Mouse (Mus musculus): ENCODE results near the gene Gm10282. TPM values are rescaled to one million over a fixed set of nuclear protein-coding genes. Genes with fewer than 3 reads are reported as not detected.

Gene Gm10282
- polyA plus RNA-seq, 1 experiment from 2014 or later = 30.4 TPM

DNA sequence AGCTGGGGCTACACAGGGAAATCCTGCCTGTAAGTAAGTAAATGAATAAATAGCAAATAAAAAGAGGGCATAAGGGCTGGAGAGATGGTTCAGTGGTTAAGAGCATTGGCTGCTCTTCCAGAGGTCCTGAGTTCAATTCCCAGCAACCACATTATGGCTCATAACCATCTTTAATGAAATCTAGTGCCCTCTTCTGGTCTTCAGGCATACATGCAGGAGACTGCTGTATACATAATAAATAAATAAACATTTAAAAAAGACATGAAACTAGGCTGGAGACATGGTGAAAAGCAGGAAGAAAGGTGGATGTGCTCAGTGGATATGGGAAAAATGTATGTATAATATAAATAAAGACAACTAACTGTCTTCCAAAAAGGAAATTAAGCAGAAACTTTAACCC, 11.8 kb downstream of the Gm10282 start:
- no peak overlapping the region for H3K4me2 ChIP-seq (ENCODE audit: low read depth, low read length)
- H3K9me3 ChIP-seq (replicated peaks; ENCODE audit: control insufficient read depth, low read length) = peaks cover 5% of the 10 kb centered on the region; the same call in 1 of the 2 replicates
- H3K27me3 ChIP-seq (ENCODE audit: control insufficient read depth, insufficient read depth, low read length) = no peaks in the 10 kb centered on the region
- H3K36me3 ChIP-seq (ENCODE audit: control insufficient read depth, insufficient read depth) = no peaks in the 10 kb centered on the region
- H3K27ac ChIP-seq (ENCODE audit: low read length) = no peak overlapping the region
- no peak overlapping the region for H3K9ac ChIP-seq (ENCODE audit: low read length)
- no peak overlapping the region for H3K4me3 ChIP-seq (ENCODE audit: low read length)
- peaks cover 20% of the 10 kb centered on the region for H3K4me1 ChIP-seq (ENCODE audit: control insufficient read depth, insufficient read depth, low read length)
- no peak for ATAC-seq (replicated peaks; ENCODE audit: extremely low read depth, insufficient read depth, low FRiP score)

DNA sequence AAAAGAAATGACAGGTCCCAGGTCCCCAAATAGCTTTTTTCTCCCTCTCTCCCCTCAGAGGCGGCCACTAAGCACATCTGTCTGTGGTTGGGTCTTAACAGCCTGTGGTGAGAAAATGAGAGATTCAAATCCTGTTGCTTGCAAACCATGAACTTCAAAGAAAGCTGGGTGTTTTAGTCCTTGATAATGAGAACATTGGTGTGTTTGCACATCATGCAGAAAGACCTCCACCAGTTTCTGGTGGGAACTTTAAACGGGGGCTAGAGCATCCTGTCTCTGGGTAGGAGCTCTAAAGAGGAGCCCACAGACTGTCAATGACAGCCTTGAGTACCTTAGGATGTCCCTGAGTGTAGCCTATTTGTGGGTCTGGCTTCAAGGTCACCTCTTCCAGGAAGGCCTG, 14.0 kb downstream of the Gm10282 start:
- Histone ChIP-seq H3K27me3 (ENCODE audit: control insufficient read depth, insufficient read depth, low read length) (no peaks in the 10 kb centered on the region), H3K9me3 (replicated peaks; ENCODE audit: control insufficient read depth, low read length) (peaks cover 5% of the 10 kb centered on the region; the same call in 1 of the 2 replicates), H3K4me1 (ENCODE audit: control insufficient read depth, insufficient read depth, low read length) (peaks cover 15% of the 10 kb centered on the region), H3K9ac (ENCODE audit: low read length) (no peak overlapping the region), H3K36me3 (ENCODE audit: control insufficient read depth, insufficient read depth) (no peaks in the 10 kb centered on the region), H3K27ac (ENCODE audit: low read length) (no peak overlapping the region), H3K4me2 (ENCODE audit: low read depth, low read length) (no peak overlapping the region), H3K4me3 (ENCODE audit: low read length) (no peak overlapping the region)
- WGBS = 60% methylated on average over 2 of the region's 2 CpGs
- no peak for ATAC-seq (replicated peaks; ENCODE audit: extremely low read depth, insufficient read depth, low FRiP score)

DNA sequence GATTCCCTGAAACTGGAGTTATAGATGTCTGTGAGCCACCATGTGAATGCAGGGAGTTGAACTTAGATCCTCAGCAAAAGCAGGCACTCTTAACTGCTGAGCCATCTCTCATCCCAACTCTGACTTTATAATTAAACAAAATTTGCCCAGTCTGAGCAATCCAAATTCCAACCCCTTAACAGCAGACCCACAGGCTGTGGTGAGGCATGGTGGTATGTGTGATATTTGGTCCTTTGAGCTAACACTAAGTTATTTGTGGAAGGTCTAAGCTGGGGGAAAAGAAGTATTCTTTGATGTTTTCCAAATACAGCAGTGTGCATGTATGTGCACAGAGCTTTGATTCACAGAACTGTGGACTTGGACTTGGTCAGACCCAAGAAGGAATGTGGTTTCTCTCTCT, 16.0 kb downstream of the Gm10282 start:
- Histone ChIP-seq H3K27ac (ENCODE audit: low read length) (no peak overlapping the region), H3K27me3 (ENCODE audit: control insufficient read depth, insufficient read depth, low read length) (no peaks in the 10 kb centered on the region), H3K4me2 (ENCODE audit: low read depth, low read length) (no peak overlapping the region), H3K4me3 (ENCODE audit: low read length) (no peak overlapping the region), H3K36me3 (ENCODE audit: control insufficient read depth, insufficient read depth) (no peaks in the 10 kb centered on the region), H3K9ac (ENCODE audit: low read length) (no peak overlapping the region), H3K4me1 (ENCODE audit: control insufficient read depth, insufficient read depth, low read length) (no peaks in the 10 kb centered on the region; the same call in 1 of the 2 replicates), H3K9me3 (replicated peaks; ENCODE audit: control insufficient read depth, low read length) (peaks cover 5% of the 10 kb centered on the region; the same call in 1 of the 2 replicates)
- no peak for ATAC-seq (replicated peaks; ENCODE audit: extremely low read depth, insufficient read depth, low FRiP score)

- no peak overlapping the region for H3K4me3 ChIP-seq (ENCODE audit: low read length)
- H3K9ac ChIP-seq (ENCODE audit: low read length) = no peak overlapping the region
- no peaks in the 10 kb centered on the region for H3K27me3 ChIP-seq (ENCODE audit: control insufficient read depth, insufficient read depth, low read length)
- peaks cover 6% of the 10 kb centered on the region; the same call in 1 of the 2 replicates for H3K4me1 ChIP-seq (ENCODE audit: control insufficient read depth, insufficient read depth, low read length)
- H3K27ac ChIP-seq (ENCODE audit: low read length) = no peak overlapping the region
- no peaks in the 10 kb centered on the region for H3K36me3 ChIP-seq (ENCODE audit: control insufficient read depth, insufficient read depth)
- H3K9me3 ChIP-seq (replicated peaks; ENCODE audit: control insufficient read depth, low read length) = peaks cover 5% of the 10 kb centered on the region; the same call in 1 of the 2 replicates
- ATAC-seq (replicated peaks; ENCODE audit: extremely low read depth, insufficient read depth, low FRiP score) = no peak
- no peak overlapping the region for H3K4me2 ChIP-seq (ENCODE audit: low read depth, low read length)
- WGBS = 58% methylated on average over 4 of the region's 4 CpGs
Observed at GRCm38 (mm10) chr8:72285285-72285684, 19.8 kb downstream of the Gm10282 start.

DNA sequence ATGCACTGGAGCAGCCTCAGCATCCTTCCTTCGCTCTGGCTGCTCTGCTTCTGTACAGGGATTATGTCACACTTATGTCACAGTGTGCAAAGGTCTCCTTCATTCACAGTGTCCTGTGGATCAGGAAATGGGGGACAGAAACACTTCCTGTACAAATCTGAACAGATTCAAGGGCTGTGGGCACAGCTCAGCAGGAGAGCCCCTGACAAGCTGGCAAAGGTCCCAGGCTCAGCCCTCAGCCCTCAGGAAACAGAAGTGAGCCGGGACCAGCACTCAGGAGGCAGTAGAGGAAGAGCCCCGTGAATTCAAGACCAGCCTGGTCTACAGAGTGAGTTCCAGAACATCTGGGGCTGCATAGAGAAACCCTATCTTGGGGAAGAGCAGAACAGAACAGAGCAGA, 23.4 kb downstream of the Gm10282 start:
- Histone ChIP-seq H3K27ac (ENCODE audit: low read length) (peak overlapping the region; percentile 65), H3K4me1 (ENCODE audit: control insufficient read depth, insufficient read depth, low read length) (peaks cover 9% of the 10 kb centered on the region; the same call in 1 of the 2 replicates), H3K27me3 (ENCODE audit: control insufficient read depth, insufficient read depth, low read length) (no peaks in the 10 kb centered on the region), H3K9ac (ENCODE audit: low read length) (no peak overlapping the region), H3K4me2 (ENCODE audit: low read depth, low read length) (no peak overlapping the region), H3K36me3 (ENCODE audit: control insufficient read depth, insufficient read depth) (no peaks in the 10 kb centered on the region), H3K4me3 (ENCODE audit: low read length) (no peak overlapping the region), H3K9me3 (replicated peaks; ENCODE audit: control insufficient read depth, low read length) (no peaks in the 10 kb centered on the region)
- peak; percentile 58 for ATAC-seq (replicated peaks; ENCODE audit: extremely low read depth, insufficient read depth, low FRiP score)
- 15% methylated on average over 3 of the region's 3 CpGs for WGBS

DNA sequence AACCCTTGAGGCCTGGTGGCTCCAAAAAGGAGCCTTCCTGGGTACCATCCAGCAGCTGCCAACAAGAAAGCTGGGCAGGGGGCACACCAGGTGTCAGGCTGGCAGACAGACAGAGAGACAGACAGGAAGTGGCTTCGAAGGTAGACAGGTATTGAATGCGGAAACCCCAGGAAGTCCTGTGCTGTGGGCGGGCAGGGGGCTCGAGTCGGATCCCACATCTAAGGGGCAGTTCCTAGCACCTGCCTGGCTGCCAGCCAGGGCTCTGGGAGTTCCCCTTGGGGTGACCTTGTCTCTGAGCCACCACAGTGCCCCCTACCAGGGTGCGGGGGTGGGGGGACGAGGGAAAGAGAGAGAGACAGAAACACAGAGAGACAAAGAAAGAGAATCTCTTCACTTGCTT, 25.9 kb downstream of the Gm10282 start:
- Histone ChIP-seq H3K4me2 (ENCODE audit: low read depth, low read length) (no peak overlapping the region), H3K27me3 (ENCODE audit: control insufficient read depth, insufficient read depth, low read length) (no peaks in the 10 kb centered on the region), H3K9me3 (replicated peaks; ENCODE audit: control insufficient read depth, low read length) (no peaks in the 10 kb centered on the region), H3K9ac (ENCODE audit: low read length) (no peak overlapping the region), H3K4me3 (ENCODE audit: low read length) (no peak overlapping the region), H3K36me3 (ENCODE audit: control insufficient read depth, insufficient read depth) (no peaks in the 10 kb centered on the region), H3K4me1 (ENCODE audit: control insufficient read depth, insufficient read depth, low read length) (peaks cover 9% of the 10 kb centered on the region; the same call in 1 of the 2 replicates), H3K27ac (ENCODE audit: low read length) (no peak overlapping the region)
- WGBS = 77% methylated on average over 7 of the region's 7 CpGs
- ATAC-seq (replicated peaks; ENCODE audit: extremely low read depth, insufficient read depth, low FRiP score) = peak; percentile 25; the same call in 1 of the 2 replicates

GRCm38 (mm10) chr8:72277244-72277643, 27.8 kb downstream of the Gm10282 start:
- 40% methylated on average over 3 of the region's 3 CpGs for WGBS
- no peaks in the 10 kb centered on the region for H3K27me3 ChIP-seq (ENCODE audit: control insufficient read depth, insufficient read depth, low read length)
- peaks cover 9% of the 10 kb centered on the region; the same call in 1 of the 2 replicates for H3K4me1 ChIP-seq (ENCODE audit: control insufficient read depth, insufficient read depth, low read length)
- no peak overlapping the region for H3K27ac ChIP-seq (ENCODE audit: low read length)
- no peaks in the 10 kb centered on the region for H3K36me3 ChIP-seq (ENCODE audit: control insufficient read depth, insufficient read depth)
- H3K9ac ChIP-seq (ENCODE audit: low read length) = no peak overlapping the region
- no peak for ATAC-seq (replicated peaks; ENCODE audit: extremely low read depth, insufficient read depth, low FRiP score)
- H3K4me2 ChIP-seq (ENCODE audit: low read depth, low read length) = no peak overlapping the region
- H3K4me3 ChIP-seq (ENCODE audit: low read length) = no peak overlapping the region
- no peaks in the 10 kb centered on the region for H3K9me3 ChIP-seq (replicated peaks; ENCODE audit: control insufficient read depth, low read length)

DNA sequence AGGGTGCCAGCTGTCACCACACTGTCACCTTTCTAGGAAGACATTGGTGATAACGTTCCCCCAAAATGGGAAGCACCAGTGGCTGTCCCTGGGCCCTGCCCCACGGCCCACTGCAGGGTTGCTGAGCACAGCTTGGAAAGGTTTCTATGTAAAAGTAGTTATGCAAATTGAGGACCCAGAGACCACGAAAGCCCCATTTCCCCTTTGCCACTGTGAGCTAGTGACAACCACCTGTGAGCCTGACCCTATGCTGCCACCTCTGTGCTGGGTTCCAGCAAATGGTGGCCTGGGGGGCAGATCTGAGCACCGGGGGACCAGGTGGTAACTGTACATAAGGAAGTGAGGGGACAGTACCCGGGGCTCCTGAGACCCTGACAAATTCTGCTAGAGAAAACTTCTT, 31.3 kb downstream of the Gm10282 start:
- ATAC-seq (replicated peaks; ENCODE audit: extremely low read depth, insufficient read depth, low FRiP score) = no peak
- Histone ChIP-seq H3K4me1 (ENCODE audit: control insufficient read depth, insufficient read depth, low read length) (peaks cover 4% of the 10 kb centered on the region; the same call in 1 of the 2 replicates), H3K4me2 (ENCODE audit: low read depth, low read length) (no peak overlapping the region), H3K27me3 (ENCODE audit: control insufficient read depth, insufficient read depth, low read length) (no peaks in the 10 kb centered on the region), H3K9me3 (replicated peaks; ENCODE audit: control insufficient read depth, low read length) (no peaks in the 10 kb centered on the region), H3K4me3 (ENCODE audit: low read length) (no peak overlapping the region), H3K36me3 (ENCODE audit: control insufficient read depth, insufficient read depth) (no peaks in the 10 kb centered on the region), H3K9ac (ENCODE audit: low read length) (no peak overlapping the region), H3K27ac (ENCODE audit: low read length) (no peak overlapping the region)
- 59% methylated on average over 5 of the region's 5 CpGs for WGBS

- WGBS = 50% methylated on average over 1 of the region's 1 CpGs
- H3K36me3 ChIP-seq (ENCODE audit: control insufficient read depth, insufficient read depth) = no peaks in the 10 kb centered on the region
- no peak overlapping the region for H3K9ac ChIP-seq (ENCODE audit: low read length)
- no peaks in the 10 kb centered on the region for H3K9me3 ChIP-seq (replicated peaks; ENCODE audit: control insufficient read depth, low read length)
- no peak overlapping the region for H3K27ac ChIP-seq (ENCODE audit: low read length)
- ATAC-seq (replicated peaks; ENCODE audit: extremely low read depth, insufficient read depth, low FRiP score) = no peak
- H3K4me2 ChIP-seq (ENCODE audit: low read depth, low read length) = no peak overlapping the region
- H3K4me3 ChIP-seq (ENCODE audit: low read length) = no peak overlapping the region
- H3K4me1 ChIP-seq (ENCODE audit: control insufficient read depth, insufficient read depth, low read length) = peaks cover 6% of the 10 kb centered on the region; the same call in 1 of the 2 replicates
- H3K27me3 ChIP-seq (ENCODE audit: control insufficient read depth, insufficient read depth, low read length) = no peaks in the 10 kb centered on the region
Observed at GRCm38 (mm10) chr8:72273111-72273770, 31.8 kb downstream of the Gm10282 start.
